ENCODE assay signal across 12 mouse cellular contexts in genomic region chr4:104705664-104706645, GRCm38 (mm10).
A peak's percentile ranks its signal among the peaks of the same experiment; 100 is the strongest.
DNase-seq lines count a peak whose midpoint lies in the region; ATAC-seq and TF ChIP-seq lines count a peak whose summit lies in the region.
"Had no signal": no experiment of that assay in that cellular context is flagged by ENCODE, and none has a peak within 500 bp of the region (broad histone marks: within the 10 kb centered on the region; RNA-seq: fewer than 3 reads in every experiment).

No protein-coding gene starts in this region.

- no peak overlapping the region for H3K4me3 ChIP-seq in lung, embryonic 14.5 days (ENCODE audit: low read depth, low read length)
- no peak overlapping the region for H3K4me3 ChIP-seq in midbrain, embryonic 11.5 days (ENCODE audit: low read depth, low read length)
- H3K4me3 ChIP-seq: neural tube, embryonic 13.5 days had no signal

- H3K9me3 ChIP-seq in lung, embryonic 14.5 days (ENCODE audit: low read depth, low read length), result no peaks in the 10 kb centered on the region
- H3K9me3 ChIP-seq in midbrain, embryonic 11.5 days (ENCODE audit: control insufficient read depth, low read length), result no peaks in the 10 kb centered on the region
- H3K9me3 ChIP-seq: neural tube, embryonic 13.5 days had no signal

- DNase-seq in frontal cortex, postnatal 36 days (ENCODE audit: low spot score in 2 of 2), result no peak
- DNase-seq in lung, embryonic 14.5 days, result peak; percentile 24
- no peak for DNase-seq in lung, postnatal 4 days
- peak; percentile 56 for DNase-seq in cerebellum, adult 8-10 months
- no peak for DNase-seq in midbrain, embryonic 11.5 days (ENCODE audit: low spot score, missing footprints)
- no peak for DNase-seq in kidney, adult 9 months
- DNase-seq in ovary, postnatal 14 days (ENCODE audit: low spot score), result no peak
- DNase-seq: B cell, adult 2 months; gastrocnemius, postnatal 14 days; layer of hippocampus, postnatal 36 days had no signal

- no peak overlapping the region for H3K9ac ChIP-seq in lung, embryonic 14.5 days
- no peak overlapping the region for H3K9ac ChIP-seq in midbrain, embryonic 11.5 days (ENCODE audit: low read length)
- H3K9ac ChIP-seq: neural tube, embryonic 13.5 days had no signal

- H3K4me1 ChIP-seq in lung, embryonic 14.5 days (ENCODE audit: insufficient read depth), result no peaks in the 10 kb centered on the region
- H3K4me1 ChIP-seq in midbrain, embryonic 11.5 days (ENCODE audit: control insufficient read depth, insufficient read depth, low read length), result peaks cover 3% of the 10 kb centered on the region

- H3K27ac ChIP-seq in lung, embryonic 14.5 days (ENCODE audit: low read depth), result no peak overlapping the region
- H3K27ac ChIP-seq in midbrain, embryonic 11.5 days (ENCODE audit: low read depth, low read length), result no peak overlapping the region; the same call in 1 of the 2 replicates
- H3K27ac ChIP-seq: neural tube, embryonic 13.5 days had no signal

- H3K27me3 ChIP-seq in lung, embryonic 14.5 days (ENCODE audit: insufficient read depth, low read length), result no peaks in the 10 kb centered on the region
- no peaks in the 10 kb centered on the region for H3K27me3 ChIP-seq in midbrain, embryonic 11.5 days (ENCODE audit: control insufficient read depth, insufficient read depth, low read length)
- H3K27me3 ChIP-seq: neural tube, embryonic 13.5 days had no signal

- peak; percentile 51 for ATAC-seq in frontal cortex, adult (ENCODE audit: low TSS enrichment)
- ATAC-seq in lung, embryonic 14.5 days (ENCODE audit: insufficient read depth), result no peak; the same call in 1 of the 2 replicates
- peak; percentile 44; the same call in 1 of the 2 replicates for ATAC-seq in midbrain, embryonic 11.5 days (ENCODE audit: low FRiP score)

- TF ChIP-seq CTCF in lung, embryonic 14.5 days (IDR thresholded peaks at IDR 0.05; ENCODE audit: low read depth), result no peak

- no peak overlapping the region for H3K4me2 ChIP-seq in lung, embryonic 14.5 days
- no peak overlapping the region for H3K4me2 ChIP-seq in midbrain, embryonic 11.5 days
- H3K4me2 ChIP-seq: neural tube, embryonic 13.5 days had no signal

- H3K36me3 ChIP-seq in lung, embryonic 14.5 days (ENCODE audit: insufficient read depth), result no peaks in the 10 kb centered on the region
- no peaks in the 10 kb centered on the region for H3K36me3 ChIP-seq in midbrain, embryonic 11.5 days (ENCODE audit: control insufficient read depth, insufficient read depth, low read length)
- H3K36me3 ChIP-seq: neural tube, embryonic 13.5 days had no signal

- 44% methylated on average over 10 of the region's 10 CpGs for WGBS in lung, embryonic 14.5 days
- 52% methylated on average over 10 of the region's 10 CpGs for WGBS in midbrain, embryonic 11.5 days

Comparison
In these comparisons a context has a peak if more than half of its experiments do, and no peak if none do; other contexts are left out.
1. DNase-seq: peak in lung, embryonic 14.5 days (single experiment) and cerebellum, adult 8-10 months (single experiment); none in frontal cortex, postnatal 36 days (0 of 2), lung, postnatal 4 days (0 of 2), midbrain, embryonic 11.5 days (single experiment), kidney, adult 9 months (single experiment) and ovary, postnatal 14 days (single experiment).